Mouse (Mus musculus) left cerebral cortex, adult 2 months (tissue): ENCODE data around the gene Nudt14. TPM values are rescaled to one million over a fixed set of nuclear protein-coding genes. Genes with fewer than 3 reads are reported as not detected.

Experiments used
- DNase-seq, 2 experiments: peaks; one replicate each; pipeline ENCODE4 v3.0.0; 2021 to 2022; ENCODE audit warnings: low spot score in 2 of 2, mixed read lengths in 1 of 2; ENCODE audit errors: extremely low spot score in 1 of 2
- H3K27ac ChIP-seq: fragments of 200-600 bp; 2 replicates; pipeline ENCODE4 v1.8.1; 2022
- H3K4me3 ChIP-seq: fragments of 200-600 bp; 2 replicates; pipeline ENCODE4 v1.8.1; 2022
- CTCF ChIP-seq: fragments of 200-600 bp; IDR thresholded peaks from 2 replicates; pipeline ENCODE4 v1.8.1; 2022; ENCODE audit warnings: antibody characterized with exemption, mild to moderate bottlenecking, moderate library complexity
- intact Hi-C: fragments of 180-260 bp; cut with DNase I; formaldehyde crosslinking; loops from one replicate; pipeline ENCODE4 v1.15.1; 2025
- microRNA-seq, 2 experiments: library from miRNA; unstranded; fragments of <30 nt; microRNA quantifications; one replicate each; pipeline ENCODE4 v1.2.0; 2021
- total RNA-seq, 2 experiments: library from RNA; stranded (reverse); gene quantifications; 2 replicates each; pipeline ENCODE4 v1.2.3; 2021

The Nudt14 gene
- total RNA-seq, 2 experiments from 2014 or later = 10.1 to 13.7 TPM

DNA sequence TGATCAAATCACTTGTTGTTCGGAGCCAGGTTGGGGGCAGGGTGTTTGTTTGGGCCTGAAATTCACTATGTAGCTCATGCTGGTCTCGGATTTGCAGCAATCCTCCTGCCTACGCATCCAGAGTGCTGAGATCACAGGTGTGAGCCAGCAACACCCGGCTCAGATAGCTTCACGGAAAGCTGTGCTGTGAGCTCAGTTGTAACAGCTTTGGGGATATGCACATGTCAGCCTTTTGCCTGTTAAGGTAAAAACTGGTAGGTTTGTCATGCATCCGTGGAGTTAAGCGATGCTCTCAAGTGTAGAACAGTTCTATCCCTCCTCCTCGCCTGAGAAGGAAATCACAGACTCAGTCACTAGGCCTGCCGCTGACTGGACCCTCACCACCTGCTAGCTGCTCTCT is 41.3 kb downstream of the Nudt14 start:
- H3K27ac ChIP-seq = no peak overlapping the region
- TF ChIP-seq CTCF = no peak
- H3K4me3 ChIP-seq = no peak overlapping the region
- DNase-seq = peak; percentile 58 to 60
- intact Hi-C loops = no loop called here

DNA sequence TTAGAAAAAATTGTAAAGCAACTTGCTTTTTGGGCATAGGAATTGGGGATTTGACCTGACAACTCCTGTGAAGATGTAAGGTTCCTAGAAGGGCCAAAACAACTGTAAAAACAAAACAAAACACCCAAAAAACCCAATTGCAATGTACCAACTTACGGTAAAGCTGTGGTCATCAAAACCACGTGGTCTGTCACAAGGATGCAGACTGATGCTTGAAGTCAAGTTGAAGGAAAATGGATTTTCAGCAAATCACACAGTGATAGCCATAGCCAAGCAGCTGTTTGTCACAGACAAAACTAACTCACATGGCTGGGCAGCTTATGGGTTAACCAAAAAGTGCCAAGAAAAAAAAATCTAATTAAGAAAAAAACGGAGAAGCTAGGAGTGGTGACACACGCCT is 43.0 kb downstream of the Nudt14 start:
- intact Hi-C loops = no loop called here
- H3K27ac ChIP-seq = no peak overlapping the region
- no peak overlapping the region for H3K4me3 ChIP-seq
- no peak for DNase-seq
- TF ChIP-seq CTCF = no peak

DNA sequence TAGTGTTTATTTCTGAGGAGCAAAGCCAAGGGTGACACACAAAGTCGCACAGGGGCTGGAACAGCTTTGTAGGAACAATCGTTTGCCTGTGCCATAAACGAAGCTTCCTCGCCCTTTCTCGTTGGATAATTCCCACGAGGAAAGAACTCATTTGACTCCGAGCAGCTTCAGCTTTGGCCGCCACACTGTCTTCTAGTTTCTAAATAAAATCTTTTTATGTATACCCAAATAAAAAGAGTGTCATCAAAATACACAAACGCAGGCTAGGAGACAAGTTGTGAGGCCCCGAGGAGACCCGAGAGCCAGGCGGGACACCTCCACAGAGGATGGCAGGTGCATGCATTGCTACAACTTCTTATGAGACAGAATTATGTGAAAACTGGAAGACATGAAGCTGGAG is 43.6 kb downstream of the Nudt14 start:
- TF ChIP-seq CTCF = no peak
- H3K4me3 ChIP-seq = no peak overlapping the region

DNA sequence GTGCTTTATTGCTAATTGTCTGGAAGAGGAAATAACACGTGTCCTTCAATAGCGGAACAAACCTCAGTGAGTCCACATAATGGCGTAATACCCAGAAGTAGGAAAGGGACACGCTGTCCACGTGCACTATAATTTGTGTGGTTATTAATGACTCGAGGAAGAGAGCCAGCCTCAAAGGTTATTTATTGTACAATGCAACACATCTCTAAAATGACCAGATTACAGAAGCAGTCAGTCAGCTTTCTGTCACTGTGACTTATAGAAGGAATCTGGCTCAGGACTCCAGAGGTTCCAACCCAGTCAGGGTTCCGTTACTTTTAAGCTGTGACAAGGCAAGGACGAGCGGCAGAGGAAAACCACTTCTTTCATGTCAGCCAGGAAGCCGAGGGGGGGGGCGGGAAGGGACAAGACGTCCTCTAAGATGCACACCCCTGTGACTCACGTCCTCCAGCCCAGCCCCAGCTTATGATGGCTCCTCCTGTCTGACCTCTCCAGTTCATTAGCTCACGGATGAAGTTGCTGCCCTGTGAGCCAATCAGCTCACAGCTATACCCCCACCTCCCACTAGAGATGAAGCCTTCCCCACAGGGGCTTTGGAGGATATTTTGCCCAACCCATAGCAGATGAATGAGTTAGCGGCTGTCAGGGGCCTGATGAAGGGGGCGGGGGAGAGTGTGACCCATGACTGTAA is 44.3 kb downstream of the Nudt14 start:
- peak overlapping the region; percentile 33; the same call in 1 of the 2 replicates for H3K27ac ChIP-seq
- no peak for TF ChIP-seq CTCF
- intact Hi-C loops = no loop called here
- H3K4me3 ChIP-seq = no peak overlapping the region
- DNase-seq = no peak

More for the DNA sequence above, 43.6 kb downstream of the Nudt14 start:
- no peak overlapping the region; the same call in 1 of the 2 replicates for H3K27ac ChIP-seq
- no peak for DNase-seq
- intact Hi-C loops = no loop called here

DNA sequence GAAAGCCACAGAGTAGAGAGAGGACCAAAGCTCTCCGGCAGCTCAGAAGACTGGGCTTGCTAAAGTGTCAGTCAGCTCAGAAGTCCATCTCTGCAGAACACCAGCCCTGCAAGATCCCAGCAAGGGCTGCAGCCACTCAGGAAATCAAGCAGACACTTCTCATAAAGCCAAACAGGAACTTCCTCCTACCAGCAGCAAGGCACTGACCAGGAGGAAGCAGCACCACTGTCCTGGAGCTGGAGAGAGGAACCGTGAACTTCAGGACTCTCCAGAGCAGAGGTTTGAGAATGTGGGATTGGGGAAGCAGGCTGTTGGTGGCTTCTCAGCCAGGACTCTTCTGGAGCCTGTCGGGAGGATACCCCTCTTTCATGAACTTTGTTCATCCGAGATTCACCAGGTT is 47.0 kb downstream of the Nudt14 start:
- no peak for TF ChIP-seq CTCF
- DNase-seq = no peak
- intact Hi-C loops = no loop called here
- H3K27ac ChIP-seq = peak overlapping the region; percentile 60
- H3K4me3 ChIP-seq = no peak overlapping the region

DNA sequence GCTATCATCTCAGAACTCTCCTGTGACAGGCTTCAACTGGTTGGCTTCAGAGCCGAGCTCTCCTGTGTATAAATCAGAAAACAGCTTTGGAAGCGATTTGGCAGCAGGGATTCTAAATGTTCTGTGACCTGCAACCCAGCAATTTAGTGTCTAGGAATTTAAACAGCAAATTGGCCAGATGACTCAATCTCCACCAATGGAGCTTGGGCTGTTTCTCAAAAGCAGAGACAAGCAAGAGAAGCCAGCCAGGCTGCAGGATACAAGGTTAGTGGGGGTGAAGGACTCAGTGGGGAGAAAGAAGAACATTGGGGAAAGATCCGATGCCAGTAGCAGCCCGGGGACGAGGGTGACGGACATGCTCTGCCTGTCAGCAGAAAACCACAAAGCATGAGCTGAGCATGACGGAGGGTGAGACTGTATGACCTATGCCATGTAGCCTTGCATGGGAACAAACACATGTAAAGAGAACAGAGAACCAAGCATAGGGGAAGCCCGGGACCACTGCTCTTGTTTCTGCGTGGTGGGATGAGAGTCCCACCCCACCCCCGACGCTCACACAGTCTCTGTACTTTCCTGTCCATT is 47.5 kb downstream of the Nudt14 start:
- no peak for DNase-seq
- TF ChIP-seq CTCF = no peak
- H3K4me3 ChIP-seq = no peak overlapping the region
- intact Hi-C loops = no loop called here
- H3K27ac ChIP-seq = peak overlapping the region; percentile 20; the same call in 1 of the 2 replicates

DNA sequence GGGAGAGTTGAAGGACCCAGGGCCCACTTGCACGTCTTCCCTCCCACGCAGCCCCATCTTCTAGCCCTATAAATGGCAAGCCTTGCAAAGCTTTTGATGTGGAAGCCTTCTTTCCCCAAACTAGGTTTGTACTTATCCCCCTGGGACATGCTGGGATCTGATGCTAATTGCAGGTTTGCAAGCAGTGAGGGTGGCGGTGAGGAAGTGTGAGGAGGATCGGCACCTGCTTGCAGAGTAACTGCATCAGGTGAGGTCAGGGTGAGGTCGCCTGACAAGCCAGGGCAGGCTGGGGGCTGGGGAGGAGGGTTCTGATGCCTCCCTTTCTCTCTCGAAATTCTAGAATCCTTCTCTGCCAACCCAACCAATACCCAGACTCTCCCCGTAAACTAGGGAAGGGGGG is 56.5 kb downstream of the Nudt14 start:
- TF ChIP-seq CTCF = no peak
- DNase-seq = no peak
- no peak overlapping the region for H3K27ac ChIP-seq
- intact Hi-C loops = no loop called here
- no peak overlapping the region for H3K4me3 ChIP-seq

Small RNA genes lying within 50 kb of the gene (microRNA-seq; reads per million reads assigned to microRNA genes)
- 0.24 to 0.49 reads per million in 2 experiments for gene Mir6941

Other genes with a start within 250 kb of the Nudt14 start
- 100 to 1,000 TPM; 280 to 294 TPM for gene Cep170b, start 221.7 kb downstream of the Nudt14 start, total RNA-seq
- gene Pld4, start 181.5 kb downstream of the Nudt14 start, total RNA-seq = 10 to 100 TPM in 1 of 2 experiments, 1 to 10 TPM in 1; 7.4 to 10.1 TPM
- 1 to 10 TPM; 8.1 to 8.2 TPM for gene Ahnak2, start 139.5 kb downstream of the Nudt14 start, total RNA-seq
- 10 to 100 TPM; 15.7 to 18.6 TPM for gene Clba1, start 133.2 kb downstream of the Nudt14 start, total RNA-seq
- 10 to 100 TPM; 10.5 to 12.4 TPM for gene Cdca4, start 112.7 kb downstream of the Nudt14 start, total RNA-seq
- gene Gpr132, start 73.9 kb downstream of the Nudt14 start, total RNA-seq = under 1 TPM in 1 of 2 experiments, not detected in 1; 0.18 TPM
- gene Jag2, start 12.3 kb downstream of the Nudt14 start, total RNA-seq = 10 to 100 TPM; 57.9 to 62.2 TPM
- gene Btbd6, start 34.4 kb upstream of the Nudt14 start, total RNA-seq = 10 to 100 TPM; 60.2 to 64.5 TPM
- 10 to 100 TPM; 45.6 to 46.6 TPM for gene Brf1, start 58.6 kb upstream of the Nudt14 start, total RNA-seq
- 10 to 100 TPM; 62.8 to 68.0 TPM for gene Pacs2, start 72.4 kb upstream of the Nudt14 start, total RNA-seq
- gene Tex22, start 132.4 kb upstream of the Nudt14 start, total RNA-seq = under 1 TPM; 0.42 to 0.45 TPM
- 10 to 100 TPM; 72.9 to 76.5 TPM for gene Mta1, start 156.2 kb upstream of the Nudt14 start, total RNA-seq
- gene Crip2, start 198.1 kb upstream of the Nudt14 start, total RNA-seq = 100 to 1,000 TPM; 143 to 148 TPM
- 10 to 100 TPM; 14.4 to 15.0 TPM for gene Crip1, start 204.2 kb upstream of the Nudt14 start, total RNA-seq
- 1 to 10 TPM; 1.7 to 2.2 TPM for gene Tedc1, start 214.3 kb upstream of the Nudt14 start, total RNA-seq
- 10 to 100 TPM; 27.8 to 28.6 TPM for gene Tmem121, start 243.8 kb upstream of the Nudt14 start, total RNA-seq